Mouse (Mus musculus): ENCODE results near the gene Dnajc15. TPM values are rescaled to one million over a fixed set of nuclear protein-coding genes. Genes with fewer than 3 reads are reported as not detected.

Gene Dnajc15
- polyA plus RNA-seq, 1 experiment from 2014 or later: 145 TPM

DNA sequence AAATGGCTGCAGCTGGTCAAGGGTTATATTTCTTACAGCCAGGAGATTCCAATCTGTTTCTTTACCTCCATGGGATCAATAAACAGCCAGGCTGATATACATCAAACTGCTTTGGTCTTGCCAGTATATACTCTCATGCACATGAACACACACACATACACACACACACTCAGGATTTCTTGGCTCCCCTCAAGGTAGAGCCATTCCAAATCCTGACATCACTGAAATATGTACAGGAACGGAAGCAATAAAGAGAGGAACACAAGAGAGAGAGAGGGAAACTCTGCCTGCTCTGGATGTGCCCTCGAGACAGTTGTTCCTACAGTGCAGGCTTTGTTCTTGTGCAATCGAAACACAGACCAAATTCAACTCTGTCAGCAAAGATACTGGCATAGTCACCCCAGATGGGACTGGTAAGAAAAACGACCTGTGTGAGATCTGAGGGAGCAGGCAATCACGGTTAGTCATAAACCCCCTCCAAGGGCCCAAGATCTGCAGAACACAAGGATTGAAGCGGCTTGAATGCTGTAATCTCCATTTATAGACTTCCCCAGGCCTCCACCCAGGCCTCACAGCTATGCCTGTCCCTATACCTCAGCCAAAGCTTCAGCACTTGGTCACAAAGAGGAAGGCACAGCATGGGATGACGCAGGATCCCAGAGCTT is 80.5 kb downstream of the Dnajc15 start:
- WGBS: 57% methylated on average over 7 of the region's 7 CpGs
- Histone ChIP-seq H3K36me3 (no peaks in the 10 kb centered on the region), H3K27me3 (no peaks in the 10 kb centered on the region), H3K9me3 (replicated peaks) (no peaks in the 10 kb centered on the region), H3K27ac (no peak overlapping the region), H3K4me2 (no peak overlapping the region), H3K4me3 (no peak overlapping the region), H3K9ac (no peak overlapping the region), H3K4me1 (replicated peaks) (no peaks in the 10 kb centered on the region)
- ATAC-seq (replicated peaks; ENCODE audit: insufficient number of reproducible peaks, insufficient read depth, low FRiP score, low read depth): no peak

DNA sequence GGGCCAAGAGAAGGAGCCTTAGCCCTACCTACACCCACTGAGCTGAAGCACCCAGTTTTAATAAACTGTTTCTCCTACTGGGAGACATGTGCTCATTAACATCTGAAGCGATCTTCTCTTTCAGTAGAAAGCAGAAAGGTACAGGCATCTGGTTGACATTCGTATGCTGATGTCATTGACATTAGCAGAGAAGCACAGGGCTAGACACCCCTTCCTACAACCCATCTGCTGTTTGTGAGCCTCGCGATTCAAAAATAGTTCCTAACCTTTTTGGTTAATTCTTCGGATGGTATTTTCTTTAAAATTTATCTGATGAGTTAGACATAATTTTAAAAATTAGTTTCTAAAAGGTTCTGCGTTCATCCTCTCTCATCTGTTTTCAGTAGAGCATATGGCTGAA is 81.9 kb downstream of the Dnajc15 start:
- Histone ChIP-seq H3K9ac (no peak overlapping the region), H3K4me1 (replicated peaks) (no peaks in the 10 kb centered on the region), H3K36me3 (no peaks in the 10 kb centered on the region), H3K9me3 (replicated peaks) (no peaks in the 10 kb centered on the region), H3K4me2 (no peak overlapping the region), H3K4me3 (no peak overlapping the region), H3K27me3 (no peaks in the 10 kb centered on the region), H3K27ac (no peak overlapping the region)
- 90% methylated on average over 6 of the region's 6 CpGs for WGBS
- ATAC-seq (replicated peaks; ENCODE audit: insufficient number of reproducible peaks, insufficient read depth, low FRiP score, low read depth): no peak

DNA sequence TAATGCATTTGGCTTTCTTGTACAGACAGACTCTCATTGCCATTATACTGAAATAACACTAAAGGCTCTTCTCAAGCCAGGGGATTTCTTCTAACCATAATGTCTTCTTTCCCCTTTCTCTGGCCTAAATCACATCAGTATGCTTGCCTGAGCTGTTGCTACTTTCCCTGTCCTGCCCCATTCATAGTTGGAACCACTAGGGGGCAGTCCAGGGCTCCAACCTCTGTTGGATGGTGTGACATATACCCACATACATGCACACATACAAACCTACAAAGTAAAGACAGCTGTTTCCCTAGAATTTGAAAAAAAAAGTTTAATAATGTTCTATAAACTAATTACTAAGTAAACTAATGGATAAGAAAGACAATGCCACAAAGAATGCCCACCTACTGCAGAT is 91.7 kb downstream of the Dnajc15 start:
- no peaks in the 10 kb centered on the region for H3K36me3 ChIP-seq
- no peak overlapping the region for H3K4me2 ChIP-seq
- no peaks in the 10 kb centered on the region for H3K4me1 ChIP-seq (replicated peaks)
- H3K9me3 ChIP-seq (replicated peaks): no peaks in the 10 kb centered on the region
- H3K27me3 ChIP-seq: no peaks in the 10 kb centered on the region
- no peak overlapping the region for H3K27ac ChIP-seq
- no peak overlapping the region for H3K4me3 ChIP-seq
- no peak for ATAC-seq (replicated peaks; ENCODE audit: insufficient number of reproducible peaks, insufficient read depth, low FRiP score, low read depth)
- no peak overlapping the region for H3K9ac ChIP-seq

DNA sequence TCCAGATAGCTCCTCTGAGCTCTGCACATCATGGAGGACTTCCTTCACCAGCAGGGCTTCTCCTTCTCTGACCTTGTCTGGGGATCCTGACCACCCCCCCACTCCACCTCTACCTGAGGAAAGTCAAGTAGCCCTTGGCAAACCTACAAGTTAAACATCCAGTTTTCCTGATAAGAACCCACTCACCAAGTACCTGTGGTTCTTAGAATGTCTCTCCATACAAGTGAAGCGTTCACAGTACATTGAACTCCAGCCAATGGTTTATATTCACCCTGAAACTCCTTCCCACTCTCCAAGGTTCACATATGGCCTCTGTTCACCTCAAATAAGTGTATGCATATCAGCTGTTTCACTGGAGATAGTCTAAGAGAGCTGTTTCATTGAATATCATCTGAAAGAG is 97.6 kb downstream of the Dnajc15 start:
- Histone ChIP-seq H3K9me3 (replicated peaks) (no peaks in the 10 kb centered on the region), H3K36me3 (no peaks in the 10 kb centered on the region), H3K4me2 (no peak overlapping the region), H3K27ac (no peak overlapping the region), H3K4me3 (no peak overlapping the region), H3K4me1 (replicated peaks) (no peaks in the 10 kb centered on the region), H3K9ac (no peak overlapping the region), H3K27me3 (no peaks in the 10 kb centered on the region)
- 81% methylated on average over 1 of the region's 1 CpGs for WGBS
- no peak for ATAC-seq (replicated peaks; ENCODE audit: insufficient number of reproducible peaks, insufficient read depth, low FRiP score, low read depth)

DNA sequence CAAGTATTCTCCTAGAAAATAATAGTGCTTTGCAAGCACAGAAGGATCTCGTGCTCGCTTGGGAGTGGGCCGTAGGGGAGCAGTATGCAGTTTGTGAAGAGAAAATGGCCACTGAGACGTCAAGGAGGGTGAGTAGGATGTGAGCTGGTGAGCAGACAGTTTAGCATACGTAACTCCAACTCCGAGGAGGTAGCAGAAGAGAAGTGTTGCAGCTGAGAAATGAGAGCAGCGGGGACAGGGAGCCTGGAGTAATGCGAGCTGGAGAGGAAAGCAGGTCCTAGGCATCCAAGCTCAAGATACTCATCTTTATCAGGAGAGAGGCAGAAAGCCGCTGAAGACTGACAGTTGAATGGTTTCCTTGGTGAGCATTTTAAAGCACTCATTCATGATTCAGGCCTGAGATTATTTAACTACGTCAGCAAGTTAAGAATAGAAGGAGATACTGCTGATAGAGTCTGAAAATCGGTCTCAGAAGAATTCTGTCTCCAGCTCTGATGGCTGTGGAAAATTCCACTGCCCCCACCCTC is 98.9 kb downstream of the Dnajc15 start:
- no peak for ATAC-seq (replicated peaks; ENCODE audit: insufficient number of reproducible peaks, insufficient read depth, low FRiP score, low read depth)
- no peaks in the 10 kb centered on the region for H3K27me3 ChIP-seq
- no peaks in the 10 kb centered on the region for H3K36me3 ChIP-seq
- WGBS: 65% methylated on average over 11 of the region's 11 CpGs
- no peak overlapping the region for H3K9ac ChIP-seq
- no peak overlapping the region for H3K4me2 ChIP-seq
- no peaks in the 10 kb centered on the region for H3K4me1 ChIP-seq (replicated peaks)
- H3K4me3 ChIP-seq: no peak overlapping the region
- no peak overlapping the region for H3K27ac ChIP-seq
- no peaks in the 10 kb centered on the region for H3K9me3 ChIP-seq (replicated peaks)

DNA sequence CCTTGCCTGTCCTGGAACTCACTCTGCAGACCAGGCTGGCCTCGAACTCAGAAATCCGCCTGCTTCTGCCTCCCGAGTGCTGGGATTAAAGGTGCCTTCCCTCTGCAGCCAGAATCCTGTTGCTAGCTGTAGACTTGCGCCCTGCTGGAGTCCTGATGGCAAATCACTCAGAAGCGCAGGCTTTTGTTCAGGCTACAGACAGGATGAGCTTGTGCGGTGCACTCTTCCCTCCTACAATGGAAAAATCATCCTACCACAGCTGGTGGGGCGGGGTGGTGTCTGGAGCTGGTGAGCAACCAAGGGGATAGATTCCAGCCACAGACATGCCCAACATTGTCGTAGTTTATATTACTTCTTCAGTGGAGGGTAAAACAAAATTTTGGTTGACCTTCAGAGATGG is 101.6 kb downstream of the Dnajc15 start:
- Histone ChIP-seq H3K9ac (no peak overlapping the region), H3K4me3 (no peak overlapping the region), H3K4me2 (no peak overlapping the region), H3K36me3 (no peaks in the 10 kb centered on the region), H3K9me3 (replicated peaks) (no peaks in the 10 kb centered on the region), H3K27ac (no peak overlapping the region), H3K4me1 (replicated peaks) (no peaks in the 10 kb centered on the region), H3K27me3 (no peaks in the 10 kb centered on the region)
- WGBS: 85% methylated on average over 8 of the region's 8 CpGs
- no peak for ATAC-seq (replicated peaks; ENCODE audit: insufficient number of reproducible peaks, insufficient read depth, low FRiP score, low read depth)

DNA sequence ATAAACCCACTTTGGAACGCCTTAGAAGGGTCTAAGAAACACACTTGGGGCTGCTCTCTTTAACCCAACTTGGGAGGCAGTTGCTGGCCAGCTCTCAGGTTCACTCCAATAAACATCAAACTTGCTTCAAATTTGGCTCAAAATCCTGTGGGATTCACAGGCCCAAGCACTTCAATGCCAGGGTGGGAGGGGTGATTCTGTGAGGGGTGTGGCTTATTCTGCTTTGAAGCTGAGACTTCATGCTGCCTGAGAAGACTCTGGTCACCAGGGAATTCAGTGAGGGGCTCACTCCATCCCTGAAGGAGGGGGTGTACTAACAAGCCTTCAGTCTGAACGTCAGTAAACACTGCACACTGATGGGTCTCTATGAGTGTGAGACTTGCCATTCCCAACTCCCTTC is 103.3 kb downstream of the Dnajc15 start:
- Histone ChIP-seq H3K27ac (no peak overlapping the region), H3K4me3 (no peak overlapping the region), H3K27me3 (no peaks in the 10 kb centered on the region), H3K9ac (no peak overlapping the region), H3K36me3 (no peaks in the 10 kb centered on the region), H3K4me1 (replicated peaks) (no peaks in the 10 kb centered on the region), H3K9me3 (replicated peaks) (no peaks in the 10 kb centered on the region), H3K4me2 (no peak overlapping the region)
- ATAC-seq (replicated peaks; ENCODE audit: insufficient number of reproducible peaks, insufficient read depth, low FRiP score, low read depth): no peak
- 74% methylated on average over 2 of the region's 2 CpGs for WGBS

Other genes with a start within 250 kb of the Dnajc15 start
- gene Epsti1, start 29.1 kb upstream of the Dnajc15 start, polyA plus RNA-seq (2015; fragmentation: Nextera tagmentation; extraction: Ambion mirVana): 0.72 and 4.8 TPM in 2 replicates
- gene Fam216b, start 213.9 kb upstream of the Dnajc15 start, polyA plus RNA-seq (2015; fragmentation: Nextera tagmentation; extraction: Ambion mirVana): 0.13 TPM in 2 replicates

Data from heart, embryonic 15.5 days (tissue).